Mouse (Mus musculus): ENCODE measurements around the gene Bhmt. TPM values are rescaled to one million over a fixed set of nuclear protein-coding genes. Genes with fewer than 3 reads are reported as not detected.

Gene Bhmt
- not detected for total RNA-seq (2021)

GRCm38 (mm10) chr13:93637282-93638245 is at the start of gene Bhmt:
TSS of gene Bhmt (minus strand) at chr13:93637961.
- intact Hi-C loops (cut with DNase I), result no loop called here
- no peak for DNase-seq

DNA sequence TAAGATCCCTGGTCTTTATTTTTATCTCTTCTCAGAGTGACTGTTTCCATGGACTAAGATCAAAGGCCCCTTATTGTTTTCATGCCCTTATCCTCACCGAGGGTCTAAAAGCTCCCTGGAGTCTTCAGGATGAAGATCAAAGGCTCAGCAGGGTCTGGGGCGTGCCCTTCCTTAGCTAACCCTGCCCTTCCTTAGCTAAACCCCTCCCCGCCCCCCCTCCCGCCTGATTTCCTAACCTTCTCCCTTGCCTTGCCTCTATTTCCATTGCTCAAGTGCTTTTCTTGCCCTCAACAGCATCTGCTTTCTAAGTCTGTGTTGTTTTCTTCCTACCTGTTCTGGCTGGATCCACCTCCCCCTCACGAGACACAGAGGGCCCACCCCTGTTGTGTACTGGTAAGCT is 49.6 kb upstream of the Bhmt start:
- intact Hi-C loops (cut with DNase I), result no loop called here
- DNase-seq, result no peak

DNA sequence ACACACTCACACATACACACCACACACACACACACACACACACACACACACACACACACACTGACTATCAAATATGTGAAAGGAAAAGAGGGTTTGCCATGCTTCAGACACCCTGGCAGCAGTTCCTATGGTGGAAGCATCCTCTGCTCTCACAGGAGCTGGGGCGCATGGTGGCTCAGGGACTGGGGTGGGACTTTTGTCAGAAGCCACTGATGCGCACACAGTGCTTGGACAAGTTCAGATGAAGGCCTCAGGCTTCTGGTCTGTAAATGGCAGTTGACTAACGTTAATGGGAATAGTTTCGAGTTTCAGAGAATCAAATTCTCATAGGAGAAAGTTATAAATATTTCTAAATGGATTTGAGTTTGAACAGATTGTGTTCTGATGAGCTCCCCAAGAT is 47.5 kb upstream of the Bhmt start:
- no peak for DNase-seq
- intact Hi-C loops (cut with DNase I), result no loop called here

DNA sequence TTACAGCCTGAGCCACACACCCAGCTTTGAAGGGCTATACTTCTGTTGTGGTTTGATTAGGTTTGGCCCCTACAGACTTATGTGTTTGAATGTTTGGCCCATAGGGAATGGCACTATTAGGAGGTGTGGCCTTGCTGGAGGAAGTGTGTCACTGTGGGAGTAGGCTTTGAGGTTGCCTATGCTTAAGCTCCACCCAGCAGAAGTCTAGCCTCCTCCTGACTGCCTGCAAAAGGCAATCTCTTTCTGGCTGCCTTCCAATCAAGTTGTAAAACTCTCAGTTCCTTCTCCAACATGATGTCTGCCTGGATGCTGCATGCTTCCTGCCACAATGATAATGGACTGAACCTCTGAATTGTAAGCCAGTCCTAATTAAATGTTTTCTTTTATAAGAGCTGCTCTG is 45.6 kb upstream of the Bhmt start:
- intact Hi-C loops (cut with DNase I), result no loop called here
- no peak for DNase-seq

GRCm38 (mm10) chr13:93676864-93677263 is 39.1 kb upstream of the Bhmt start:
- intact Hi-C loops (cut with DNase I), result no loop called here
- DNase-seq, result peak in 1 of 2 experiments; percentile 4

DNA sequence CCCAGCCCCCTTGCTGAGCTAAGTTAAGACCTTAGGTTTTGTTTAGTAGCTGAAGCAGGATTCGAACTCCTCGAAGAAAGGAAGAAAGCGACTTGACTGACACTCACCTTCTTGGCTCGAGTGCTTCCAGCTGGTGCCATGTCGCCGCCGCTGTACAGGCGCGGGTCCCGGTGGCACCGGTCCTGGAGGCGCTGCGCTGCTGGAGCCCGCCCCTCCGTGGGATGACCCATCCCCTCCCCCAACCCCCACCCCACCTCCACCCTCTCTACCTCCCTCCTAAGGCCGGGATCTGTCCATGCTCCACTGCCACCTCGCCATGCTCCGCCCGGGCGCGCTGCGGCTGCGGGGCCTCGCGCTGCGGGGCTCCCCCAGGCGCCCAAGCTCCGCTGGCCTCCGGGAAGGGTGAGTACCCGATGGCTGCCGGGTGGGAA is 36.4 kb upstream of the Bhmt start, which contains the start of the genes Bhmt2 and Dmgdh:
Gene Bhmt2 (minus strand): TSS at position 172 of the 431 bp plus-strand sequence.
Gene Dmgdh (plus strand): TSS at position 303 of the 431 bp plus-strand sequence.
- intact Hi-C loops (cut with DNase I), result no loop called here
- DNase-seq, result no peak

DNA sequence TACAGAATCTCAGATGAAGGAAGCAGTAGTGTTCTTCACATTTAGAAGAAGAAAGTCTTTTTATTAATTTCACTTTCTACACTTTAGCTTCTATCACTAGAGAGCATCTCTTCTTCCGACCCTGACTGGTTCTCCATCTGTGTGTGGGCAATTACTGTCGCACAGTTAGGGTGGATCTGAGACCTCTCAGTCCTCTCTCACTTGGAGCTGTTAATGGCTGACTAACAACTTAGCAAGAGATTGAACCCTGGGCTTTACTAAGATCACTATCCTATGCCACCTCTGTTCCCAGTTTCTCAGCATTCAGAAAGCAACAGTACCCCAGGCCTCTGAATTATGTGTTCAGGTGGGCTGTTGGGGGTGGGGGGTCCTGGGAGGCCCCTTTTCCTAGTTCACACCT is 35.5 kb upstream of the Bhmt start:
- no peak for DNase-seq
- intact Hi-C loops (cut with DNase I), result no loop called here

GRCm38 (mm10) chr13:93672371-93672770 is 34.6 kb upstream of the Bhmt start:
- no peak for DNase-seq
- intact Hi-C loops (cut with DNase I), result no loop called here

GRCm38 (mm10) chr13:93667586-93667985 is 29.8 kb upstream of the Bhmt start:
- DNase-seq, result no peak
- intact Hi-C loops (cut with DNase I), result no loop called here

DNA sequence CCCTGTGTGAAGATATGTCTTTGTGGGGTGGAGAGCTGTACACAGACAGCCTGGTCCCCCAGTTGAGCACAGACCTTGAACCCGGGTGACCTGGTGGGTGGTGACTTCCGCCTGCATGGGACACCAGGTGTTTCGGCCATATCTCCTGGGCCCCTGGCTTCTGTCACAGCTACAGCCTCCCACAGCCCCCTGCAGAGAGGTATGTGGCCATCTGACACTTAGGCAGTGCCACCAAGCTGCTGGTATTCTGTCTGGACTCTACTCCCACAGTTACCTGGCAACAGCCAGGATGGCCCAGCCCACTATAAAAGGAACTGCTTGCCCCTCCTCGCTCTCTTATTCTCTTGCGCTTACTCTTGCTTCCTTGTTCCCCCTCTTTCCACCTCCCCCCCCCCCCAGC is 20.2 kb upstream of the Bhmt start:
- intact Hi-C loops (cut with DNase I), result no loop called here
- DNase-seq, result no peak

DNA sequence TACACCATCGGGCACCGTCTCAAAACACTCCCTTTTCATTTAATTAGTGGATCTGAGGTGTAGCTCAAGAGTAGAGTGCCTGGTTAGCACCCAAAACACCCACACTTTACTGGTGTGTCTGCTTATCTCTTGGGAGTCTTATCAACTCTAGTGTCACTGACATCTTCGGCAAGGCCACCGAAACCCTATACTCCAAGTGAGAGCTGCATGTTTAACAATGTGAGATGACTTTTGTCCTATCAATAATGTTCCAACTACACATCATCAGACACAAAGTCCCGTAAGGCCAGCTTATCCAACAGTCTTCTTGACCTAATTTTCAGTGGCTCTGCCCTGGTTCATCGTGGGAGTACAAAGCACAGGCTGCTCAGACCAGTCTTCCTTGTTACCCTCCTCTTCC is 15.6 kb upstream of the Bhmt start:
- DNase-seq, result no peak
- intact Hi-C loops (cut with DNase I), result no loop called here

GRCm38 (mm10) chr13:93648387-93649130 is 10.8 kb upstream of the Bhmt start:
- intact Hi-C loops (cut with DNase I), result no loop called here
- no peak for DNase-seq

- DNase-seq, result no peak
- intact Hi-C loops (cut with DNase I), result no loop called here
Measured at GRCm38 (mm10) chr13:93639636-93640035, 1.9 kb upstream of the Bhmt start.

DNA sequence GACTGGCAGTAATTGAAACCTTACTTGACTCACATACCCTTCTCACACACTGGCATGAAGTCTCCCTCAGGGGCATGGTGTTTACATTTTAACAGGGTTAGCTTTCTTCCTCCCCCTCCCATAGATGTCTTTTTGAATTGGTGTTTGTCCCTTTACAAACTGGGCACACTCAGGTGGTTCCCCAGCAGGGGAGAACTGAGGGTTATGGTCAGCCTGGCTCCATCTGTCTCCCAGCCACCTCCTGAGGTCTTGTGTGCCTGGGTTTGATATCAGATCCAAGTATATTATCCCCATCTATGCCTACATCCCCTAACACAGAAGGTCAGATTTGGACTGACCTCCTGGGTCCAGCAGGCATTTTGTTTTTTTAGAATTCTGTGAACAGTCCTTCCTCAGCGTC is 1.2 kb downstream of the Bhmt start:
- intact Hi-C loops (cut with DNase I), result no loop called here

GRCm38 (mm10) chr13:93632927-93633326 is 4.8 kb downstream of the Bhmt start:
- intact Hi-C loops (cut with DNase I), result no loop called here

More for the DNA sequence above, 1.2 kb downstream of the Bhmt start:
- DNase-seq, result no peak

DNA sequence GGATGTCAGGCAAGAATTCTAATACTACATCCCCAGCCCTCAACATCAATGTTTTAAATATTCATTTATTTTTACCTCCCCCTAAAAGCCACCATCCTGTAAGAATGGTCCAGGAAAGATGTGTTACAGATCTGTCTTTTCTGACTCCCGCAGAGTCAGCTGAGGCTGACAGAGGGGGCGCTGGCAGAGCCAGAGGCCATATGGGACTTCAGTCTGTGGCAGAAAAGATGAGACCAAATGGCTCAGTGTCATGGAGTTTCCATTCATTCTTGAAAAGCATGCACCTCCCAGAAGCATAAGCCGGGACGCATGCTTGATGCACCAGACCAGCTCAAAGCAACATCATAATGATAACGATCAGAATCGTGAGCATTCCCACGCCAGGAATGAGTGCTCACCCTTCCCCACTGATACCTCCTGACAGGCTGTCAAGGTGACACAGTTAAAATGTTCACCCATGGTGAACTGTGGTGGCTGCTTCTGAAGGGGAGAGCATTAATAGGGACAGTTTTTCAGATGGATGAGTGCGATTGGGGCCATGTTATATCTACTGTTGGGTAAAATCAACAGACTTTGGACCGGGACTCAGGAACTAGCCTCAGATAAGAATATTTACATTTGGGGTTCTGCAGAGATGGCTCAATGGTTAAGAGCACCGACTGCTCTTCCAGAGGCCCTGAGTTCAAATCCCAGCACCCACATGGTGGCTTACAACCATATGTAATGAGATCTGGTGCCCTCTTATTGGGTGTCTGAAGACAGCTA is 6.6 kb downstream of the Bhmt start:
- intact Hi-C loops (cut with DNase I), result no loop called here

More at GRCm38 (mm10) chr13:93632927-93633326, 4.8 kb downstream of the Bhmt start:
- no peak for DNase-seq

DNA sequence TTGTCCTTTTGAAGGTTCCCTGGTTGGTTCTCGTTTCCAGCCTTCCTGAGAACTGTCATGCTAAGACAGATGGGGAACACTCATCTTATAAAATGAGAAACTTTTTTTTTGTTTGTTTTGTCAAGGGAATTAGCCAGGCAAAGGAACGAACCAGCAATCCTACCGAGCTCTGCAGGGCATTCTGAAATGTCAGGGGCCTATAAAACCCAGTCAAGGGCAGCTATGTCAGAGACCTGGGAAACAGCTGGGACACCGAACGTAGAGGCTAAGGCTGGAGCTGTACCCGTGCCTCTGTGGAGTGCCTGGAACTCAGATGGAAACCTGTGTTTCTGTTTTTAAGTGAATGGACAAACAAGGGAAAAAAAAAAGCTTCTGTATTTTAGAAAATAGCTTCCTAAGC is 8.9 kb downstream of the Bhmt start:
- no peak for DNase-seq
- intact Hi-C loops (cut with DNase I), result no loop called here

More for the DNA sequence above, 6.6 kb downstream of the Bhmt start:
- DNase-seq, result no peak

- intact Hi-C loops (cut with DNase I), result loop anchor here (2.0 to 5.0 kb wide), 4 partner anchors 104 to 627 kb away; no protein-coding TSS in a partner anchor
- DNase-seq, result peak; percentile 73 to 82
Measured at GRCm38 (mm10) chr13:93614361-93614948, 23.3 kb downstream of the Bhmt start.

GRCm38 (mm10) chr13:93613771-93614170 is 24.0 kb downstream of the Bhmt start:
- DNase-seq, result no peak
- intact Hi-C loops (cut with DNase I), result loop anchor here (2.0 to 5.0 kb wide), 7 partner anchors 105 to 863 kb away; partner anchors contain the start of gene Jmy
